Mouse (Mus musculus): ENCODE results near the gene Txndc2.

The Txndc2 gene

DNA sequence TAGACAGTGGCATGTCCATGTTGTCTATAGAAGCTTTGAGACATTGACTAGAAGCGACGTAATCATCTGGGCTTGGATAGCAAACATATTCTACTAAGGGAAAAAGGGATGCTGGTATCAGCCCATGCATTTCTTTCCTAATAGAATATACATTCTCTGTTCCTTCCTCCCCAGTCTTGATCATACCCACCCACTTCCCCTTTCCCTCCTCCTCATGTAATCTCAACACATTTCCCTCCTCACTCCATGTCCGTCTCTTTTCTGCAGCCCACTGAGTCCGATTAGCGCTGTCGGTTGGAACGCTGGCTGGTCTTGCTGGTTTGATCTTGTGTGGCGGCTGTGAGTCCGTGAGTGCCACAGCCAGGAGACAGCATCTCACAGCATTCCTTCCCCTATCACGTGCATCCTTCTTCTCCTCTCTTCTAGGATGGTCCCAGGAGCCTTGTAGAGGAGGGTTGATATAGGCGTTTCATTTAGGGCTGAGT, at the start of gene Txndc2:
Gene Txndc2, minus strand, starts transcription at position 435 of the 485 bp plus-strand sequence.
- DNase-seq (ENCODE audit: low spot score in 2 of 2), result no peak

DNA sequence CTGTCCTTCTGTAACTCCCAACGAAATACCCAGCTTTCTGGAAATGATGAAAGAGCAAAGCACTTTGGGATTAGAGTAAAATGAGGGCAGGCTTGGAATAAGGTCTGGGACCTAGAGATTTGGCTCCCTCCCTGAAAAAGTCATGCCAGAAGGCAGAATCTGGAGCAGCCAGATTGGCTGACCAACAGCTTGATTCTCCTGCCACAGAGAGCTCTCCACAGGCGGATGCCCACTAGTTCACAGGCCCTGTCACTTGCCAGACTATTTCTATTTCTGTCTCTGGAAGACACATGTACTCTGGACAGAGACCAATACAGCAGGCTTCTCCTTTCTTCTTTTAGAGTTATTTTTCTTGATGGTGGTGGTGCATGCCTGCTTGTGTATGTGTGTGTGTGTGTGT, 41.8 kb upstream of the Txndc2 start:
- DNase-seq (ENCODE audit: low spot score in 2 of 2), result no peak

DNA sequence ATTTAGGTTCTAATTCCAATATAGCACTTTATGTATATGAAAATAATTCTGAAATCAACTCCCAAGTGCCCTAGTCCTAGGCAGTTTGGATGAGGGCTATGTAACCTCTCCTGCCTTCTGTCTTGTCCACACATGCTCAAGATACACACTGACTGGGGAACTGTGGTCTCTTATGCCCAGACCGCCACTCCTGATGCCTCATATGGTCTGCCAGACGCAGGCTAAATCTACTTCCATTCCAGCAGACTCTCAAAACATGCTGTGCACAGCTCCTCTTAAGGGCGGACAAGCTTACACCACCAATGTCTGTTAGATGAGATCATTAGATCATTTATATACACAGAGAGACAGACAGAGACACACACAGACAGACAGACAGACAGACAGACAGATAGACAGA, 41.3 kb upstream of the Txndc2 start:
- DNase-seq (ENCODE audit: low spot score in 2 of 2), result no peak

DNA sequence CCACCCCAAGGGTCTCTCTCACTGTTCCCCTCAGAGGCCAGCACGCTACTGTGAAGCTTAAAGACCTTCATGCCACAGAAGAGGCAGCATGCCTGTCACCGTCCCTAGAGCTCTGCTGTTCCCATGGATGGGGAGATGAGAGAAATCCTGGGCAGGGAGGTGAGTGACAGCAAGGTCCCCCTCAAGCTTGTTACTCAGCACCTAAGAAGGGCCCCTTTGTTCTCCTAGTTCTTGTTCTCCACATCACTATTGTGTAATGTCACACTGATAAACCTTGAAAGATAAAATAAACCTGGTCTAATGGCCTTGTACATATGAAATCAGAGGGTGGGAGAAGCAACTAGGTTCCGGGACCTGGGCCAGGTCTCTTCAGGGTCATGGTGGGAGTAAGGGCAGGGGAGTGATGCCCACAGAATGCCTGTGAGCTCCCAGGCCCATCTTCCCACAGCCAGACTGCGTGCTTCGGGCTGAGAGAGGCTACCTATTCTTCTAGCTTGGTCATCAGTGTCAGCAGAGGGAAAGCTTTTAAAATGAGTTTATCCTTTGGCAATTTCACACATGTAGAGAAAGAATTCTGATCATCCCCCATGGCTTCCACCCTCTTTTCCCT, 40.2 kb upstream of the Txndc2 start:
- DNase-seq (ENCODE audit: low spot score in 2 of 2), result no peak

DNA sequence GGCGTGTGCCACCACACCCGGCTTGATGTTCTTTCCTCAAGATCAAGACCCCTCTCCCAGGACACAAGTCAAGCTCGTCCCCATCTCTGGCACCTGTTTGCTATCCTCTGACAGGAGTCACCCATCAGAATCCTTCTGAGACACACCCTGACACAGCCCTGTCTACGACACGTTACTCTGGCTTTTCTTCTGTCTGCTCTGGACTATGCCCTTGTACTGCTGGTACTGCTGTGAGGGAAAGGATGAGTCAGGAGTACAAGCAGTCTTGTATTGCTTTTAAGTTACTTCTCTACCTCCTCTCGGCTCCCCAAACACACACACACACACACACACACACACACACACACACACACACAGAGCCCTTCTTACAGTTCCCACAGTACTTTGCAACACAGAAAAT, 39.5 kb upstream of the Txndc2 start:
- no peak for DNase-seq (ENCODE audit: low spot score in 2 of 2)

DNA sequence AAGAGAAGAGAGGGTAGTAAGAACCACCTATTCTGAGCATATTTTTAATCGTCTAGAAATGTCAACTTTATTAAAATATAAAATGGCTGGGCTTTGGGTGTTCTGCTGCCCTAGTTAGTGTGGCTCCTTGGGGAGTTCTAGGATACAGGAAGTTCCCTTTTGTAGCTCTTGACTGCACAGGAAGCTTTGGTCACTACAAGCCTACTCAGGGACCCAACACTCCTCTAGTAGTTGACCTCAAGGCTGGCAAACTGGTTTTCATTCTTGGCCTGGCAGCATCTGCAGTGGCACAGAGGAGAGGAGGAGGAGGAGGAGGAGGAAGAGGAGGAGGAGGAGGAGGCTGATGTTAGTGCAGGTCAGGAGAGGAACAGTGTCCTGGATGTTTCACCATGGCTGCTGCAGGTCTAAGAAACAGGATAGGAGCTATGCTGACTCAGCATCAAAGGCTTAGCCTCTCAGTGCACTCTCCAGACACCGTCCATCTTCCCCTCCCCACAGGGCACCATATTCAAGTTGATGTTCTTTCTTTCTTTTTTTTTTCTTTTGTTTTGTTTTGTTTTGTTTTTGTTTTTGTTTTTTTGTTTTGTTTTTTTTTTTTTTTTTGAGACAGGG, 38.9 kb upstream of the Txndc2 start:
- no peak for DNase-seq (ENCODE audit: low spot score in 2 of 2)

DNA sequence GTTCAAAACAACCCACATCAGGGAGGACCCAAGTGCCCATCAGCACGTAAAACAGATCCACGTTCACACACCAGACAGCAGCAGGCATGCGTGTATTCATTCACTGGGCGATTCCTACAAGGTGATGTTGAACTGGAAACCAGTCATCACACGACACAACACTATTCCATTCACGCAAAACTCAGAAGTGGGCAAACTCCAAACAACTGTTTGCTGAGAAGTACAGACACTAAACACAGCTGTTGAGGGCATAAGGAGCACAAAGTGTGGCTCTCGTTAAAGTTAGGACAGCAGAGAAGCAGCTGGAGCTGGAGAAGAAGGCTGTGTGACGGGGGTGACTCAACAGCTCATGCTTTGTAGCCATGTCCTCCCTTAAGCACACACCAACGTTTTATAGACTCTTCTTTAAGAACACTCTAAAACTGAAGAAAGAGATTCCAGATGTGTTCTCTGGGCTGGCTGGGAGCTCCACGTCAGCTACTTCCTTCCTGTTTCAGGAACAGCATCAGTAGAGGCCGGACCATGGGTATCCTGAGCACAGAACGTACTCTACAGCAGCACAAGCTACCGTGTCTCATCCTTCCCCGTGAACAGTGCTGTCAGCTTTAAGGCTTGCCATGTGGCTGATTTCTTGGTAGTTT, 38.0 kb upstream of the Txndc2 start:
- no peak for DNase-seq (ENCODE audit: low spot score in 2 of 2)

DNA sequence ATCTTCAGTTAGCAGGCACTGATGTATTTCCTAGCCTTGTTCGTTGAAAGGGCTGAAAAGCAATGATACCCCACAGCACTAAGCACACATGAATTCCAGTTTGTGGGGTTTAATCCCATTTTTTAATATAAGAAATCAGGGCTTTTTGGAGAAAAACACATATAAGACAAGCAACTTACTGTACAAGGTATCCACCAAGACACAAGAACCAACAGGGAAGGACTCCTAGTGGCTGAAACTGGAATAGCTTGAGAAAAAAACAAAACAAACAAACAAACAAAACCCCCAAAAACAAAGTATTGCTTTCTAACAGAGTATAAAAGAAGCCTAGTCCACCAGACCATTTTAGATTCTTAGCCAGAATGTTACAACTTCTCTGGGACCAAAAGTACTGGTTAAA, 35.8 kb upstream of the Txndc2 start:
- DNase-seq (ENCODE audit: low spot score in 2 of 2), result no peak

DNA sequence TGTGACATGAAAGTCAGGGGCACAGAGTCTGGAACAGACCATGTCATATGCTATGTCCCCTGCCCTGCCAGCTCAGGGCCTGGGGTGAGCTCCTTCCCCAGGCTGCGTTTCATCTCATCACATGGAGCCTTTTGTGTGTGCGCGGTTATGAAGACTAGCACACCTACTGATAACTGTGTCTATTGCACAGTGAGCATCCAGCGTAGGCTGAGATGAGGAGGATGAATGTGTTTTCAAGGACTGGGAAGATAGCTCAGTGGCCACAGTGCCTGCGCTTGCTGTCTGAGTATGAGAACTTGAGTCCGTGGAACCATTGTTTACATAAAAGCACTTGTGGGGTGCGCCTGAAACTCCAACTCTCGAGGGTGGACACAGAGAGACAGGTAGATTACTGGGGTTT, 34.6 kb upstream of the Txndc2 start:
- no peak for DNase-seq (ENCODE audit: low spot score in 2 of 2)

DNA sequence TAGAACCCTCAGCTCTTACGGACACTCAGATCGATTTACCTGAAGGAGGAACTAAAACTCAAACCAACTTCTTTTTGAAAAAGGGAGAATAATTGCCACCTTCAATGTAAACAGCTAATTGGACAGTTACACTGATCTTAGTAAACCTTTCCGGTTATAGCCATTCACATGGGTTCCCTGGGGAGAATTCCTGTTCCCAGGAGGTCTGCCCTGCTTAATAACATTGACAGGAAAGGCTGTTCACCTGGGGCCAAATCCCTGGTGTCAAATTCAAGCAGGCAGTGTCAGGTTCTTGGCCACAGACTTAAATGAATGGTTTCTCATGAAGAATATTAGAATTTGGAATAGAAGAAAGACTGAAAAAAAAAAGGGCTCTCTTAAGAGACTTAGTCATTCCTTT, 34.0 kb upstream of the Txndc2 start:
- DNase-seq (ENCODE audit: low spot score in 2 of 2), result no peak

DNA sequence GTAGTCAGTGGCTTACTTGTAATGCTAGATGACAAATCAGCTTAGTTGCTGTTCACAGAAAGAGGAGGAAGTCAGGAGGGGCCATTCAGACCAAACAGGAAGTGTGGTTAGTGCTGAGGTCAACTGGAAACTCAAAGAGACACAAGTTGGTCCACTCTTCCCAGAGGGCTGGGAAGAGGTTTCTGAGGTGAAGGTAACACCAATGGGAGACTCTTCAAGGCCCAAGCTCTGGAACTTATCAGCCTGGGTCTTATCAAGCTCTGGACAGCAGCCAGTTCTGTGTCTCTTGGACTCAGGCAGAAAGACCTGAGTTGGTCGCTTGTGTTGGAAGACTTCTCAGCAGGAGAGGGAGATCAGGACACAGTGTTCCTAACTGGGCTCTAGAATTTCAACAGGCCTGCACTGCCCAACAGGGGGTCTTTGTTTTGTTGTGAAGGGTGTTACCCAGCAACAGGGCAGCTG, 32.8 kb upstream of the Txndc2 start:
- DNase-seq (ENCODE audit: low spot score in 2 of 2), result no peak

DNA sequence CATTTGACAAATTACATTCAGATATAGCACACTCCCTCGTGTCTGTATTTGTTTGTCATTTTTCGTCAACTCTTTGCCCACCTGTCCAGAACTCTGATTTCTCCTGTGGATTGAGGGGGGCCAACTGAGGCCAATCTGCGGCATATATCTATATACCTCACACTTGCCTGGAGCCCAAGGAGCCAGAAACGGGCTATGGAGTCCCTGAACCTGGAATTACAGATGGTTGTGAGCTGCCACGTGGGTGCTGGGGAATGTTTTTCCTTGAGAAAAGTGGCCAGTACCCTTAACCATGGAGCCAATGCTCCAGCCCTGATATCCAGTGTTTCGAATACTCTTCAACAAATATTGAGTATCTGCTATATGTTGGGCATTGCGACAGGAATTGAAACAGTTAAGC, 31.0 kb upstream of the Txndc2 start:
- no peak for DNase-seq (ENCODE audit: low spot score in 2 of 2)

DNA sequence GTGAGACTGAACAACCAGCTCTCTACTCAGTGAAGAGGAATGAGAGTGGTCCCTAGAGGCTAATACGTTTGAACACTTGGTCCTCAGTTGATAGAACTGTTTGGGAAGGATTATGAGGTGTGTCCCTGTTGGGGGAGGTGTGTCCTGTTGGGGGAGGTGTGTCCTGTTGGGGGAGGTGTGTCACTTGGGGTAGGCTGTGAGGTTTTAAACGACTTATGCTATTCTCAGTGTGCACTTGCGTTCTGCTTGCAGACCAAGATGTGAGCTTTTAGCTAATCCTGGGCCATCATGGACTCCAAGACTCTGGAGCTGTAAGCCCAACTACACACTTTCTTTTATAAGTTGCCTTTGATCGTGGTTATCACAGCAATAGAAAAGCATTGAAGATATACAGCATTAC, 27.1 kb upstream of the Txndc2 start:
- DNase-seq (ENCODE audit: low spot score in 2 of 2), result no peak

DNA sequence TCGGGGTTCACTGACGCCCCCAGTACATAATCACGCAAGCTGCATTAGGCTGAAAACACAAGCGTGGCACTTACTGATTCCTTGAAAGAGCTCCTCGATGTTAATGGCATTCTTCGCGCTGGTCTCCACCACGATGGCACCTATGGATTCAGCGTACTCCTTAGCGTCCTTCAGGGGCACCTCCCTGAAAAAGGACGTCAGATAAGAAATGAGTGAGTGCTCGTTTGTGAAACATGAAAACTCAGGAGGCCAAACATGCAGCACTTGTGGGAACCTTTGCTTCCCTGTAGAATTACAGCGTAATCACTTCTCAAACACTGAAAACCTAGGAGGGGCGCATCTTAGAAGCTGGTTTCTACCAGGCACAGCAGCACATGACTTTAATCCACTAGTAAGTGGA, 25.8 kb upstream of the Txndc2 start:
- no peak for DNase-seq (ENCODE audit: low spot score in 2 of 2)

DNA sequence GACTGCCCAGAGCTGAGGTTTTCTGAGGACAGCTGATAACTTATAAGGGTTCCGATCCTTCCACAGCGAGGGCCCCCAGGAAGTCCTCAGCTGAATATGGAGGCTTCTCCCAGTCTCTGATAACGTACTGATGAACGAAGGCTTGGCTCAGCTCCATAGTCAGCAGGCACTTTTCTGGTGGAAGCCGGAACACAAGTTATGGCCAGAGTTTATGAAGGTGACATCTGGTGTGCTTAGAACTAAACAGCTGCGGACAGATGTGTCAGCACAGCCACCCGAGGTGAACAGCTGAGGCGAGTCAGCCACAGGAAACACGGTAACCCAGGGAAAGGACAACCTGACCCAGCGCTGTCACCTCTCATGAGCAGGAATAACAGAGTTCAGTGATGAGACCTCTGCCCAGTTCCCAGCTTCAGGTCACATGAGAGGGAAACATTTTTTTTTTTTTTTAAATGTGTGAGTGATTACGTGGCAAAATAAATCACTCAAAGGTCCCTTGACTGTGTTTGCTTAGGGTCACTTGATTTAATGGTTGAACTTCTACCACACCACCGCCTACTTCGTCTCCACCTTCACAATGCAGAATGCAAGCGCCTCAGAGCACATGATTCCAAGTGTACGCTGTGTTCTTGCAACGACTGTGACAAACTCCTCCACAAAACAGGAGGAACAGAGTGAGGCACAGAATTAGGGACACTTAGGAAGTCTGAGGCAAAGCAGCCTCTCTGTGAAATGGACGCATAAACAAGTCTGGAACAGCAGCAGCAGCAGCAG, 24.6 kb upstream of the Txndc2 start:
- DNase-seq (ENCODE audit: low spot score in 2 of 2), result no peak

DNA sequence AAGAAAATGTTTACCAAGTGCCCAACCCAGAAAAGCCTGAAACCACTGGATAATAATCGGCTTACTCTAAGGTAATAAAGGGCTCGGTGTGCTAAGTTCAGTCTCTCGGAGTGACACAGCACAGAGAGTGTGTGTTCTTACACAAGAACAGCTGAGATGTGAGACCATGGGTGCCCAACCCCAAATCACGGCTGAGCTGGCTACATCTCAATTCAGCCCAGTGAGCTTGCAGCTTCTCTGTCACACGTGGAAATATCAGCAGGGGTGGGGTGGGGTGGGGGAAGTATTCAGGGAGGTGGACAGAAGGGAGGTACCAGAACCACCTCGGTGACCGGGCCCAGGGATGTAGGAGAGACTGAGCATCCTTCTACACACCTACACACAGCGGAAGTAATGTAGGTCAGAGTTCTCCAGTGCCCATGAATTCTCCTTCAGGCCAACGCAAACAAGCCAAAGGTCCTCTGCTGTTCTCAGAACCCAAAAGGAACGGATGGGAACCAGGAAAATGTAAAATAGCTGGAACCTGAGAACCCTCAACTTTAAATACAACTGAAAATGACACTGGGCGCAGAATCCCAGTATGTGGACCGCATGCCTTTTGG, 23.9 kb upstream of the Txndc2 start:
- no peak for DNase-seq (ENCODE audit: low spot score in 2 of 2)

DNA sequence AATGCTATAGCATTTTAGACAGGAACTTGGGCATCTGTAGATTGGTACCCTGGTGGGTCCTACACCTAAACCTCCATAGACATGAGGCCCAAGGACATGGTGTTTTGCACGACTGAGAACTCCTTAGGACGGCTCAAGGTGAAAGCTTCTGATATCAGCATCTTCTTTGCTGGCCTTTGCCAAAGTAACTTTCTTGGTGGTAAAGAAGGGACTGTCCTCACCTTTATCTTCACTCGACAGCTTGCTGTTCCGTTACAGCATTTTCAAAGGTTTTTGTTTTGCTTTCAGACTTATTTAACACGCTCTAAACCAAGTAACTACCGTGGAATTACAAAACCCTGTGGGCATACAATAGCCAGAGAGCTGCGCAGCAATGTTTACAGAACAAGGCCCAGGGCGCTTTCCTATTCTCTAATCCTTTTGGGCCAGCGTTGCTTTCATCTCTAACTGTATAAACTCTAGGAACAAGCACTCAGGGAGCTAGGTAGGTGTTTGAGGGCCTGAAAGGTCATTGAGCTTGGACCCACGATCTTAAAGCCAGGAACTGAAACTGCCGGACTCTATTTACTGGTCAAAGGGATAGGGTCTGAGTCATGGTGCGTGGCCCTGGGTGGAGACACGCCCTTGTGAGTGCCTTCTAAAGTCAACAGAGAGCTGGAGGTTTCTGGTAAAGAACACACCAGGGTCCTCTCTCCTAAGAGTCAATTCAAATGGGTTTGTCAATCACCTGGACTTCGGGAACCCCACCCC, 21.5 kb upstream of the Txndc2 start:
- no peak for DNase-seq (ENCODE audit: low spot score in 2 of 2)

DNA sequence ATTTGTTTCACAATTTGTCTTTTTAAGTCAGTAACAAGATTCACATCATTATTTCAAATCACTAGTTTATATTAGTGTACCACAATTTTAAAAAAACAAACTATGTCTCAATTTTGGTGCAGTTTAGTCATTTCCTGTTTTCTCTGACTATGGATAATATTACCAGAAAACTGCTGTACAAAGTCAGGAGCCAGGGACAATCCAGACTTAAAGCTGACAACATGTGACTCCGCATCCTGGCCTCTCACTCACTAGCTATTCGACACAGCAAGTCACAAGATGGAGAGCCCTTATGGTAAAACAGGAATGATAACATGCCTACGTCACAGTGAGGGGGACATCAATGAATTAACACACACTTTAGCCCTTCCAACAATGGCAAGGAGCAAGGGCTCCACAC, 20.7 kb upstream of the Txndc2 start:
- DNase-seq (ENCODE audit: low spot score in 2 of 2), result no peak

DNA sequence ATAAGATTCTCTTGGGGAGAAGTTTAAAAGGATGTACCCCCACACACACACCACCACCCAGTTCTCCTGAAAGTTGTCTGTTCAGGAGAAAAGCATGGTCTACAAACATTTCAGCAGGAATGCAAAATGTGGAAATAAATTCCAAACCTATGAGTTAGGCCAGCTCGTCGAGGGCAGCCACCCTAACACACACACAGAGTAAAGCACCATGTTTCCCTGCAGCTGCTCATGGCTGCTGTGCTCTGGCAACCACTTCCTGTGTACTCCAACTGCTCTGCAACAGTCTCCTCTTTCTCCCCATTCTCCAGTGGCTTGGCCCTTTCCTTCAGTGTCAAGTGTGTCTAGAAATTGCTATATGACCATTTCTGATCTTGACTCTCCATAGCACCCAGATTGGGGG, 16.4 kb upstream of the Txndc2 start:
- DNase-seq (ENCODE audit: low spot score in 2 of 2), result no peak

DNA sequence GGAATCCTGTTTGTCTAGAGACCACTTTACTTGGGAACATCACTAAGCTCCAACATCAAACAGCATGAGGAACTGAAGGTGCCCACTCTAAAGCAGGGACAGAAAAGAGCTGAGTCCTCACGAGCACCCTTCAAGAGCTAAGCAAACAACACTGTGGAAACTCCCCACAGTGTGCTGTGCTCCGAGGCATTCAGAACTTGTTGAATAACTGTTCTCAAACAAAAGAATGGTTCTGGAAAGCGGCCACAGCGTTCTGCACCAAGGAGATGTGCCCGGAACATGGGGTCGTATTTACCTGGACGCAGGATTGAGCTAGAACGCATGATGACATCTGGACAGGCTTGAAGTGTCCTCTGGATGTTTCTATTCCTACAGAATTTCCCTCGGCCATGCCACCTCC, 16.0 kb upstream of the Txndc2 start:
- DNase-seq (ENCODE audit: low spot score in 2 of 2), result no peak

DNA sequence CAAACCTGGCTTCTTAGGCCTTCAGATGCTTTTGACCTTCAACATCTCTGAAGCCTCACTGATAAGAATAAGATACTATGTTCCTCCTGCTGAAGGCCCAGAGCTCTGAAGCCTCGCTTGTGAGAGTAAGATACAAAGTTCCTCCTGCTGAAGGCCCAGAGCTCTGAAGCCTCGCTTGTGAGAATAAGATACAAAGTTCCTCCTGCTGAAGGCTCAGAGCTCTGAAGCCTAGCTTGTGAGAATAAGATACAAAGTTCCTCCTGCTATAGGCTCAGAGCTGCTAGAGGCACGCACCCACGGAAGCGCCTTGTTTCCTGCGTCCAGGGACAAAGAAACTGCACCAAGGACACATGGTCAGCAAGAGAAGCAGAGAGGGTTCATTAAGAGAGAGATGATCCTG, 14.8 kb upstream of the Txndc2 start:
- DNase-seq (ENCODE audit: low spot score in 2 of 2), result no peak
